Mouse (Mus musculus): ENCODE data around the gene Ncoa4.
"Not testable (repeated sequence)": the region's sequence is repeated elsewhere in the genome, so short reads cannot be mapped to it uniquely, and the experiment has no call there.

Ncoa4 gene

DNA sequence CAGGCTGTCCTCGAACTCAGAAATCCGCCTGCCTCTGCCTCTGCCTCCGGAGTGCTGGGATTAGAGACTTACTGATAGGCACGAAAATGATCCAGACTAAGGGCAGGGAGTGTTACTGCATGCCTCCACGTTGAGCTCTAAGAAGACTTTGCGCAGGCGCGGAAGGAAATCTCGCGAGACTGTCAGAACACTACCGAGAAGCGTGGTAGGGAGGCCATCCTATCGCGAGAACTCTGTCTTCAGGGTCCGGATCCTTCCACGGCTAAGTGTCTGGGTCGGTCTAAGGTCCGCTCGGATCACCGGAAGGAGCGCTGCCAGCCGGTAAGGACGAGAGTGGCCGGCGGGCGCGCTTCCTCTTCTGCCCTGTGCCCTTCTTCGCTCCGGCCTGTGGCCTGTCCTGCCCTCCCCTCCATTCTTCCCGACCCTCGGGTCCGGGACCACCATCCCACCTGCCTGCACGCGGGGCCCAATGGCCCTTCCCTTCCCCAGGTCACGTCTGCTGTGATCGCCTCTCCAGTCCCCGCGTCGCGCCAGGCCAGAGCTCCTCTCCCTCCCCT, at the start of gene Ncoa4:
TSS of gene Ncoa4 (plus strand) at position 176 of the 557 bp plus-strand sequence.
- peak; percentile 99 for DNase-seq

DNA sequence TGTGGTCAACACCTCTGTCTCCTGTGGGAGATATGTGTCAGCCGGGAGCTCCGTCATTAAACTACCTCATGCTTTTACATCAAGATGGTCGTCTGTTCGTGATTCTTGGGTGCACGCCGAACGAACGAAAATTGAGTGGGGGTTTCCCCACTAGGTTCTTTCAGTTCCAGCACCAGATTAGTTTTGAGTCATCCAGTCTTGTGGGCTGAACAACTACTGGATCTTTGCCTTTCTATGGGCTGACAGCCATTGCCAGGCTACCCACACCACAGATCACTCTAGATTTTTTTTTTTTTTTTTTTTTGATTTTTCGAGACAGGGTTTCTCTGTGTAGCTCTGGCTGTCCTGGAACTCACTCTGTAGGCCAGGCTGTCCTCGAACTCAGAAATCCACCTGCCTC, 47.5 kb upstream of the Ncoa4 start:
- DNase-seq: not testable (repeated sequence)

- DNase-seq: no peak
Observed at GRCm38 (mm10) chr14:32120940-32121919, 38.4 kb upstream of the Ncoa4 start.

DNA sequence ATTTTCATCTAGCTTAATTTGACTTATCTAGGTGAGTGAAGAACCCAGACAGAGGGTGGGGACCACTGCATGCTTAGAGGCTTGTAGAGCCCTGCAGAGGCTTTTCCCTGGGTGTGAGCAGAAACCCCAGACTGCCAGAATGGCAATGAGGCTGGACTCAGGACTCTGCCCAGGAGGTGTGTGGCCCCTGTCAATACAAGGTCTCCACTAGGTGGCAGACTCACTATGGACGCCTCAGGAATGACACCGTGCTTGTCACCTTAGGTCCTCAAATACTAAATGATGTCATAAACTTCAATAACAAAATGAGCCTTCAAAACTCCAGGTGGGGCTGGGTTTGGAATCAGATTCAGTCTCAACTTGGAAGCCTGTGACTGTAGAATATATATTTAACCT, 37.7 kb upstream of the Ncoa4 start:
- DNase-seq: peak; percentile 33

- no peak for DNase-seq
Observed at GRCm38 (mm10) chr14:32124261-32124660, 35.4 kb upstream of the Ncoa4 start.

DNA sequence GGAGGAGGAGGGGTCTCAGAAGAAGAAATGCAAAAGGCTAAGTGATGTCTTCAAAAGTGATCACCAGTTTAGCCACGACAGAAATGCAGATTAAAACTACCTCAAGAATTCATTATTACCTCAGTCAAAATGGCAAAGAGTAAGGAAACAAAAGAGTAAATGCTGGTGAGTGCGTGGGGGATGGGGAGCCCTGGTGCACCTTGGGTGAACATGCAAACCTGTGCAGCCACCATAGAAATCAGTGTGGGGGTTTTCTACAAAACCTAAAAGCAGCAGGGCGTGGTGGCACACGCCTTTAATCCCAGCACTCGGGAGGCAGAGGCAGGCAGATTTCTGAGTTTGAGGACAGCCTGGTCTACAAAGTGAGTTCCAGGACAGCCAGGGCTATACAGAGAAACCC, 34.4 kb upstream of the Ncoa4 start:
- not testable (repeated sequence) for DNase-seq

DNA sequence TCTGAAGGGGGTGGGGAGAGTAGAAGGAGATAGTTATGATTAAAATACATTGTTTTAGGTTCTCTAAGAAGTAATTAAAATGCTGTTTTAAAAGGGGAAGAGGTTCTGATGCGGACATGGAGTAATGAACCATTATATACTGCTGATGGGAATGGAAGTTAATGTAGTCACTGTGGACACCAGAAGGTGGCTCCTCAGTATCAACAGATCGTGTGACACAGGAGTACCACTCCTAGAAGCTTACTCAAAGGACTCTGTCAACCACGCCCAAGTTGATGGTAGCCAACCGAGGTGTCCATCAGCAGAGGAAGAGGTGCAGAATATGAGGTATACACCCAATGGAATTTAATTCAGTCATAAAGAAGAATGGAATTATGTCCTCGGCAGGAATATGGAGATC, 31.3 kb upstream of the Ncoa4 start:
- DNase-seq: no peak

DNA sequence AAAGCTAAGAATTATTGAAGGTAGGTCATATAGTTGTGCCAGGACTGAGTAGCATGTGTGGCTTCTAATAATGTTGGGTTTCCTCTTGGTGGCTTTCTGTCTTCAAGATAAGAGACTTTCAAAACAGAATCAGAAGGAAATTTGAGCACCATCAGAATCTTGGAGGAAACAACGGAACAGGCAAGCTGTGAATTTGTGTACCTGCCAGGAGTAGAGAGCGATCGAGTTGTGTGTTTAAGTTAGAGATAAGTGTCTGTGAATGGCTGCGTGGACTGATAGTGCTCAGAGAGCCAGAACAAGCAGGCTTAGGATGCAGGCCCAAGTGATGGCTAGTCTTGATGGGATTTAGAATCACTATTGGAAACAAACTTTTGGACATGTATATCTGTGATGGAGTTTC, 27.8 kb upstream of the Ncoa4 start:
- no peak for DNase-seq

DNA sequence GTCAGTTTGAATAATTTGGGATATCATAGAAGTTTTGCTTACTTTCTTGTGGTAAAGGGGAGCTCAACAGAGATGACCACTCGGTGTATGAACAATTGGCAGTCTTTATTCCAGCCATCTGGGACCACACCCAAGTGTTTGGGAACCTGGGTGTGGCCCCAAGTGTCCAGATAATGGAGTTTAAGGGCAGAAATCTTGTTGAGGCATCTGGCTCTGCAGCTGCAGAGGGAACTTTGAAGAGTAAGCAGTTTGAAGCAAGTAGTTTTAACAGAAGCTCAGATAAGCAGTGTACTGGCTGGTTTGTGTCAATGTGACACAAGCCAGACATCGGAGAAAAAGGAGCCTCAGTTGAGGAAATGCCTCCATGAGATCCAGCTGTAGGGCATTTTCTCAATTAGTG, 25.4 kb upstream of the Ncoa4 start:
- no peak for DNase-seq

DNA sequence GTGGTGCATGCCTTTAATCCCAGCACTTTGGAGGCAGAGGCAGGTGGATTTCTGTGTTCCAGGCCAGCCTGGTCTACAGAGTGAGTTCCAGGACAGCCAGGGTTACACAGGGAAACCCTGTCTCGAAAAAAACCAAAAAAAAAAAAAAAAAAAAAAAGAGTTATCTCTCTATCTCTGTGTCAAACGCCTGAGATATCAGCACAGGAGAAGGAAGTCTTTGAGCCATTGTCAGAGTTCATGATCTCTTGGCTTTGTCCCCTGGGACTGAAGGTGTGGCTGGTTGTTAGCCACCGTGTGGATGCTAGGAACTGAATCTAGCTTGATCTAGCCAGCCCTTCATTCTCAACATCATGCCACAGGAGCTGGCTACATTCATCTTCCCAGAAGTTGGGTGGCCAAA, 23.2 kb upstream of the Ncoa4 start:
- DNase-seq: not testable (repeated sequence)

GRCm38 (mm10) chr14:32140359-32140965, 19.2 kb upstream of the Ncoa4 start:
- DNase-seq: no peak

GRCm38 (mm10) chr14:32141723-32142122, 17.9 kb upstream of the Ncoa4 start, which contains the start of gene Msmb:
TSS of gene Msmb (plus strand) at chr14:32142023.
- DNase-seq: no peak

DNA sequence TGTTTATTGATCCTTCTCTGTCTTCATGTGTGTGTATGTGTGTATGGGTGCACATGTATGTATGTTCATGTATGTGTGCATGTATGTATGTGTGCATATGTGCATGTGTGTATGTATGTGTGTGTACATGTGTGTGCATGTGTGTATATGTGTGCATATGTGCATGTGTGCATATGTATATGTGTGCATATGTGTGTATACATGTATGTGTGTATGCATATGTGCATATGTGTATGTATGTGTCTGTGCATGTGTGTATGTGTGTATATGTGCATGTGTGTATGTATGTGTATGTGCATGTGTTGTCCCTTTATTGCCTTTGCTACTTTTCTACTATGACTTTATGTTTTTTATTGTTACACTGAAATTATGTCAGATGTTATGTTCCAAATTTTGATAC, 14.9 kb upstream of the Ncoa4 start:
- no peak for DNase-seq

GRCm38 (mm10) chr14:32145401-32145800, 14.3 kb upstream of the Ncoa4 start:
- no peak for DNase-seq

- DNase-seq: no peak
Observed at GRCm38 (mm10) chr14:32145809-32146511, 13.7 kb upstream of the Ncoa4 start.

DNA sequence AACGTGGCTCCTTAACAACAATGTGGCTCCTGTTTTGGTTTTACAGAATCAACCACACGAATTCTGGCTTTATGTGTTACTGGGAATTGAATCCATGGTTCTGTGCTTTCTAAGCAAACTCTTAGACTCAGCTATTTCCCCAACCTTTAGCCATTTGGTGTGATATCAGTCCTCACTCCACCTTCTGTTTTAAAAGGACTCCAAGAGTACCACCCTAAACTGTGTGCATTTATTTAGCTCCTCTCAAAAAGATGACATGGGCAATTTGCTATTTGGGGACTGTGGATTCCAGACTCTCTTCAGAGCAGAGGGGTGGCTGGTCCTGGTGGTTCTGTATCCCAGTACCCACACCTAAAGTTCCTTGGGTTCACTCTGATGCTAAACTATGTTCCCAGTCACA, 13.1 kb upstream of the Ncoa4 start:
- no peak for DNase-seq

- no peak for DNase-seq
Observed at GRCm38 (mm10) chr14:32150872-32151271, 8.8 kb upstream of the Ncoa4 start.

- DNase-seq: no peak
Observed at GRCm38 (mm10) chr14:32152243-32152965, 7.3 kb upstream of the Ncoa4 start.

DNA sequence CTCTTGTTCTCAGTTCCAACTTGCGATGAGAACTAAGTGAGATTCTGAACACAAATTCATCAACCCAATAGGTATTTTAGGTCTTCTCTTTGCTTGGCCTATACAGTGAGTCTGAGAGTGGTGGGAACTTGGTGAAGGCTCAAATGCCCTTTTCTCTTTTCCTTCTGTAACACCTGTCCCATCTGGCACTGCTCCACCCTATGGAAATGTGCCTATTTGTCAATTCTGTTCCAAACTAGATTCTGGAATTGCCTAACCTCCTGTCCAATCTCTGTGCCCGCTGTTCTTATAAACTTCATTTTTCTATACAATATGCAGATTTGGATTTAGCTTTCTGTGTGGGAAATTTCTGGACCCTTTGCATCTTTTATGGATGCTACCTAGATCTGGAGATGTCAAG, 6.5 kb upstream of the Ncoa4 start:
- no peak for DNase-seq

- no peak for DNase-seq
Observed at GRCm38 (mm10) chr14:32154758-32155157, 4.9 kb upstream of the Ncoa4 start.

DNA sequence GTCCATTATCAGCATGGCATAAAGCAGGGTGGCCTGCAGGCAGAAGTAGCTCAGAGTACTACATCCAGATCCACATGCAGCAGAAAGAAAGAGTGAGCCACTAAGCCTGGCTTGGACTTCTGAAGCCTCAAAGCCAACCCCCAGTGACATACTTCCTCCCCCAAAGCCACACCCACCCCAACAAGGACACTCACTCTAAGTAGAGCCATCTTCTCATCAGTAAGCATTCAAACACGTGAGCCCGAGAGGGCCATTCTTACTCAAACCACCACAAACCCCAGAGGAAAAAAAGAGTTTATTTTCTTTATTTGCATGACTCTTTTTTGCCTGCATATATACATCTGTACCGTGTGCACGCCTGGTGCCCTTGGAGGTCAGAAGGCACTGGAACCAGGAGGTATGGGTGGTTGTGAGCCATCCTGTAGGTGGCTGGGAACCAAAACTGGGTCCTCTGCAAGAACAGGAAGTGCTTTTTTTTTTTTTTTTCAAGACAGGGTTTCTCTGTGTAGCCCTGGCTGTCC, 455 bp upstream of the Ncoa4 start:
- DNase-seq: no peak

DNA sequence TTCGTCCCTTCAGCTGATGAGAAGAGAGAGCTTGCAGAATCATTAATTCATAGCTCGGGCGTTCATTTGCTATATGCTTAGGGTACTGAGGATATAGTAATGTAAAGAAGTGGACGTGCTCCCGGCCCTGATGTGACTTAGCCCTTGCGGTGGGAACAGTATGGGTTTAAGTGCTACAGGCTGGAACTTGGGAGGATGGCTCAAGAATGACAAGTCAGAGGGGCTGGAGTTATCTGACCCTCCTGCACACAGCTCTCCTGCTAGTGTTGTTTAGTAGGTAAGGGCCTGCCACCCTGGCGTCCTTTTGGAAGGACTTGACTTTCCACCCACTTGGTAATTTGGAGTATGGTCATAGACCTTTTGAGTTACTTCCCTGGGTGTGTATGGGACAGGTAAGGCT, 898 bp downstream of the Ncoa4 start:
- no peak for DNase-seq

All from retina, postnatal 1 day (tissue).